Mouse (Mus musculus) frontal cortex, postnatal 10 days (tissue): ENCODE results near the gene Vps26a.

Source experiments
- DNase-seq, 2 experiments: peaks; one replicate each; pipeline ENCODE4 v3.0.0; 2022; ENCODE audit warnings: low spot score in 2 of 2, mixed read lengths in 1 of 2

Gene Vps26a

DNA sequence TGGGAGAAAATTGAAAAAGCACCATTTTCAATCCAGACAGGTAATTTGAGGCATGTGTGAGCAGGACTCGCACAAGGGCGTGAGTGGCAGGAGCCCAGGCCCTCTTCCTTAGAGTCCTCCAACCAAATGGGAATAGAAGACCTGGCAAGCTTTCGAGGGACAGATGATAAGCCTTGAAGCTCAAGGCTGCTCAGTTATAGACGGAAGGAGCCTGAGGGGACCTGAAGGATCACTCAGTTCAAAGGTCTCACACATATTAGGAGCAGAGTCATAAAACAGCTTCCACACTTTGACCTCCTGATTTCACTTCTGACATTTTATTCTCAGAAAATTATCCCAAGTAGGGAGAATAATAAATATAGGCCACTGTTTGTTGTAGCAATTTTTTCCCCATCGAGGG lies 67.2 kb downstream of the Vps26a start:
- no peak for DNase-seq

DNA sequence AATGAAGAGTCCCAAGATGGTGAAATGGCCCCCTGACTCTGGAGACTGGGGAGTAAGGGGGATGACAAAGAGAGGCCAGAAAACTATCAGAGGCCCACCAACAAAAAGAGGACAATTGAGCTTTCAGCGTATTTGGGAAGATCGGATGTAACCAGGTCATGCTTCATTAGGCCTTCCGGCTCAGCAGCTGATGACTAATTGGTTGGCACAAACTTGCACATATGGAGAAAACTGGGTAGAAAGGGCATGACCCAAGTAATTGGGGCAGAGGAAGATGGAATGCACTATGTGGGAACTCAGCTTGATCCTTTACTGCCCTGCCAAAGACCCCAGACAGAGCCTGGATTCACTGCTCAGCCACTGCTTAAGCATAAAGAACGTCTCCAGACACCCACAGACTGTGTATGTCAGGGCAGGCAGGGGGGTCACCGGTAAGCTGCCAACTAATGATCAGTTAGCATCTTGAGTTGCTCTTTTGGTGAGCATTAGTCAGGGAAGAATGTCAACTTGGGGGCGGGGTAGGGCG lies 67.7 kb downstream of the Vps26a start:
- no peak for DNase-seq

DNA sequence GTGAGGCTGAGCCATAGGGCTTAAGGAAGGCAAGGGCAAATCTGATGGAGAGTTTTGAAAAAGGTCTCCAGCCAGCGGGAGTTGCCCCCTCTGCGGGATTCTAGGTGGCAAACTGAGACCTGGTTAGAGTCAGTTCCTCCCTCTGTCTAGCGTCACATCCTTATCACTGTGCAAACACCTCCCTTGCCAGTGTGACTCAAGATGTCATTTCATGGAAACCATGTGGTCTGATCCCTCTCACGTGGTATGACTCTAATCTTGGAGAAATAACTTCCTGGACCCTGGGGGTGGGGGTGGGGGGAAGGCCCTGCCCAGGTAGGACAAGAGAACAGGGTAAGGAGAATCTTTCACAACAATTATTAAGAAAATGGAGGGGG lies 73.0 kb downstream of the Vps26a start:
- no peak for DNase-seq

DNA sequence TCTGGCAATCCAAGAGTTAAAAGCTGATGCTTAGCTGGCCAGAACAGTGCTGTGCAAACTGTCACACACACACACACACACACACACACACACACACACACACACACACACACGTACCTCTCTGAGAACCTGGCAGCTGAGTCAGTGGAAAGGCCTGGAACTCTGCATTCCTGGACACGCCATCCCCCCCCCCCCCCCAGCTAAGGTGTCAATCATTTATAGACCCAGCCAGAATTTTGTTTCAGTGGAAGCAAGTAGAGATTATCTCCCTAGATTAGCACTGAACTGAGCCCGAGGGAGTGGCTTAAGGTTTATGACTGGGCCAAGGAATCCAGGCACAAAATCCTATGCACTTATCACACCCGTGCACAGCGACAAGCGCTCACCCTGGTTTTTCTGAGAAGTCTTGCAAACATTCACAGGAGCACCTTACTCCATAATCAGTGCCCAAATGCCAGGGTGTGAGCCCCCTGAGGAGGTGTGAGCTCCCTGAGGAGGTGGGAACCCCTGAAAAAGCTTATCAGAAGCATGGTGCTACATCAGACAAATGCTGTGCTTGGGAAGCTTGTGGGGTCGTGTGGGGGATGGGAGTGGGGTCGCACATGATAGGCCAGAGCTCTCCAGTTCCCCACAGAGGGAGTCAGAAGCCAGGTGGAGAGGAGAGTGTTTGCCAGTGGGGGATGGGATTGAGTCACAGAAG lies 73.5 kb downstream of the Vps26a start:
- no peak for DNase-seq

DNA sequence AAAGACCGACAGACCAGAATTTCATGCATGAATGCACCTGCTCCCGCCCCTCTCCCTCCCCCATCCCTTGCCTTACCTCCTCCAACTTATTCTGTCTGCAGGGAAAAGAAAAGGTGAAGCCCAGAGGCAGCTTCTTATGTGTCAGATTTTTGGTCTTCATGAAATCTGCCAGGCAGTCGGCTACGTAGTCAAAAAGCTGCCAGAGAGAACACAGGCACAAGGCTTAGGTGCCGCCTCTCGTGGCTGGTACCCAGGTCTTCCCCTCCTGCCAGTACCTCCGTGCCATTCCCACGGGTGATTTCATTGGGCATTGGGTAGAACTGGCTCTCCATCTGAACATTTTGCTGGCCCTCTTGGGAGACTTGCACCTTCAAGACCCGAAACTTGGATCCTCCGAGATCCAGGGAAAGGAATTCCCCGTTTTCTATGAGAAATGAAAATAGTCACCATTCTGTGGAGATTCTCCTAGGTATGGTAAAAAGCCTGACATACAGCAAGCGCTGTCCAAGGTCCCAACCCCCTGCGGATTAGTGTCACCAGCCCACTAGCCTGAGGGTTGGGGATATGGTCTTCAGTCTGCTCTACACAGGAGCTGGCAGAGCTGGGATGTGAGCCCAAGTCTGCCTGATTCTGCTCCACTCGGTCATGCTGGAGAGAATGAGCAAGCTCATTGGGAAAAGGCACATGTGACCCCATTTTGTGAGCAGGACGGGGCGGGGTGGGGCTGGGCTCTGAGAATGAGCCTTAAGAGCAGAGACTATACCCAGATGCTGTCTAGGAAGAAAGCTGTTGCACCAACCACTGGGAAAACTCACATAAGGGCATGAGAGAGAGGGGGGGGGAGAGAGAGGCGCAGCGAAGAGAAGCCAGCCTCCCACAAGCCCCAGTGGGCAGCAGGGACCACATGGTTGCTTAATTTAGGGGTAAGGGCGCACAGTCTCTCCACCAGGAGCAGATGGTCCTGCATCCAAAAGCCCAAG lies 74.9 kb downstream of the Vps26a start:
- no peak for DNase-seq

DNA sequence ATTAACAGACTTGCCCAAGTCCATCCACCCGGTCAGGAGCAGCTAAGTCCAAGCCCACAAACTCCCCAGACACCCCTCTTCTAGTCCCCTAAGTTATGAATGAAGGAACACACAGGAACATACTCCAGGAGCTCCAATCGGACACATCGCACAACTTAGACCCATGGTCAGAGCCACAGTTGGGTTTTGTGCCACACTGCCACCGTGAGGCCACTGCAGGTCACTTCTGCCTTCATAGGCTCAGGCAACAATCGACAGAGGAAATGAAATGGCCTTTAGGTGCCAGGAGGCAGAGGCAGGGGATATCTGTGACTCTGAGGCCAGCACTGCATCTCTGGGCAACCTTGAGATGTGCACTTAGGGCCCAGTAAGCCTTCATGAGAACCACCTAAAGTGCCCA lies 75.7 kb downstream of the Vps26a start:
- peak; percentile 48 to 61 for DNase-seq
